ENCODE assay signal across 24 mouse cellular contexts in genomic region chr9:111523871-111524270, GRCm38 (mm10).
"Had no signal": no experiment of that assay in that cellular context is flagged by ENCODE, and none has a peak within 500 bp of the region (broad histone marks: within the 10 kb centered on the region; RNA-seq: fewer than 3 reads in every experiment).

No protein-coding gene starts in this region.

- H3K4me1 ChIP-seq: heart, embryonic 12.5 days; hindbrain, embryonic 10.5 days; hindbrain, embryonic 12.5 days; intestine, embryonic 15.5 days; limb, embryonic 13.5 days; limb, embryonic 15.5 days; liver, embryonic 12.5 days had no signal

- ATAC-seq: hindbrain, embryonic 16.5 days; inflammation-experienced regulatory T-cells, adult 6 months; intestine, embryonic 15.5 days; intestine, postnatal 0 days; liver, embryonic 12.5 days had no signal

- H3K4me3 ChIP-seq: heart, adult 2 months; heart, embryonic 12.5 days; hindbrain, embryonic 10.5 days; hindbrain, embryonic 12.5 days; intestine, embryonic 15.5 days; layer of hippocampus, adult 2 months; limb, embryonic 13.5 days; limb, embryonic 15.5 days; liver, embryonic 12.5 days had no signal

- H3K9me3 ChIP-seq: hindbrain, embryonic 12.5 days; intestine, embryonic 15.5 days; limb, embryonic 15.5 days; liver, embryonic 12.5 days had no signal

- H3K27me3 ChIP-seq: heart, embryonic 12.5 days; hindbrain, embryonic 12.5 days; intestine, embryonic 15.5 days; limb, embryonic 13.5 days; limb, embryonic 15.5 days; liver, embryonic 12.5 days had no signal

- H3K9ac ChIP-seq: heart, embryonic 12.5 days; hindbrain, embryonic 12.5 days; hindbrain, embryonic 14.5 days; intestine, embryonic 15.5 days; limb, embryonic 13.5 days; limb, embryonic 15.5 days; liver, embryonic 12.5 days; liver, embryonic 14.5 days had no signal

- H3K36me3 ChIP-seq: heart, embryonic 12.5 days; hindbrain, embryonic 10.5 days; hindbrain, embryonic 12.5 days; intestine, embryonic 15.5 days; limb, embryonic 13.5 days; limb, embryonic 15.5 days; liver, embryonic 12.5 days had no signal

- H3K4me2 ChIP-seq: heart, embryonic 12.5 days; hindbrain, embryonic 12.5 days; hindbrain, embryonic 14.5 days; intestine, embryonic 15.5 days; limb, embryonic 13.5 days; limb, embryonic 15.5 days; liver, embryonic 12.5 days had no signal

- DNase-seq: gastrocnemius, postnatal 10 days; heart, adult 2 months; heart, postnatal 10 days; heart, postnatal 4 days; kidney, adult 18-20 months; kidney, adult 8-10 months; kidney, postnatal 10 days; kidney, postnatal 25 days; kidney, postnatal 4 days; left cerebral cortex, postnatal 4 days; lung, adult 18-20 months had no signal

- H3K27ac ChIP-seq: heart, adult 2 months; hindbrain, embryonic 10.5 days; hindbrain, embryonic 12.5 days; hindbrain, embryonic 14.5 days; intestine, embryonic 15.5 days; layer of hippocampus, adult 2 months; limb, embryonic 13.5 days; limb, embryonic 15.5 days; liver, embryonic 12.5 days; liver, embryonic 14.5 days had no signal
